In genomic region chr4:126429347-126430079, GRCm38 (mm10) we compare ENCODE assay signal across 8 mouse cellular contexts. TPM values are rescaled to one million over a fixed set of nuclear protein-coding genes. Genes with fewer than 3 reads are reported as not detected.
A peak's percentile ranks its signal among the peaks of the same experiment; 100 is the strongest.
DNase-seq lines count a peak whose midpoint lies in the region; ATAC-seq and TF ChIP-seq lines count a peak whose summit lies in the region.

Gene Ago3, minus strand, starts transcription at chr4:126429556.

- intact Hi-C loops in heart, postnatal 25 days (cut with DNase I) = loop anchor here (5.0 kb wide), 1 partner anchor 38 kb away; the partner anchor contains the start of gene Ago1

- TF ChIP-seq POLR2A in ES-Bruce4 (IDR thresholded peaks at IDR 0.05; ENCODE audit: insufficient read depth, low read length) = peak; percentile 58
- TF ChIP-seq POLR2A in lung, adult 2 months (IDR thresholded peaks at IDR 0.05; ENCODE audit: borderline replicate concordance, extremely low read depth, low read depth, low read length) = peak; percentile 86; the same call in 1 of the 2 replicates

- H3K4me3 ChIP-seq in ES-Bruce4 (ENCODE audit: low read depth, low read length) = peak within 1 kb of the TSS; percentile 95
- H3K4me3 ChIP-seq in forebrain, embryonic 14.5 days (ENCODE audit: low read depth, low read length) = peak within 1 kb of the TSS; percentile 94
- peak within 1 kb of the TSS; percentile 86 for H3K4me3 ChIP-seq in lung, adult 2 months (replicated peaks; ENCODE audit: extremely low read depth, low read depth, low read length)

- peak within 1 kb of the TSS; percentile 33 for H3K27ac ChIP-seq in ES-Bruce4 (ENCODE audit: insufficient read depth, low read length)
- peak within 1 kb of the TSS; percentile 87 for H3K27ac ChIP-seq in forebrain, embryonic 14.5 days (ENCODE audit: low read depth, low read length)

- no peaks in the 10 kb centered on the region for H3K9me3 ChIP-seq in ES-Bruce4 (replicated peaks; ENCODE audit: control insufficient read depth, insufficient read depth, low read length, poor library complexity, severe bottlenecking)
- H3K9me3 ChIP-seq in forebrain, embryonic 14.5 days (replicated peaks; ENCODE audit: control insufficient read depth, low read length) = no peaks in the 10 kb centered on the region

- peak; percentile 96 for ATAC-seq in cerebellum, adult (ENCODE audit: insufficient number of reproducible peaks, low FRiP score, low TSS enrichment)
- ATAC-seq in forebrain, embryonic 14.5 days = peak; percentile 96
- peak; percentile 70 for ATAC-seq in neutrophil, adult 5-6 weeks (ENCODE audit: extremely low read depth, insufficient number of reproducible peaks, low FRiP score, poor library complexity, severe bottlenecking)

- peak within 1 kb of the TSS; percentile 73 for H3K4me2 ChIP-seq in forebrain, embryonic 14.5 days (ENCODE audit: low read length)

- H3K27me3 ChIP-seq in ES-Bruce4 (ENCODE audit: control insufficient read depth, insufficient read depth, low read length, poor library complexity, severe bottlenecking) = no peaks in the 10 kb centered on the region
- H3K27me3 ChIP-seq in forebrain, embryonic 14.5 days (replicated peaks; ENCODE audit: control insufficient read depth, insufficient read depth, low read length) = no peaks in the 10 kb centered on the region

- peak; percentile 93 for DNase-seq in forebrain, embryonic 14.5 days (ENCODE audit: low spot score)
- peak; percentile 91 for DNase-seq in heart, postnatal 25 days (ENCODE audit: low spot score)
- DNase-seq in layer of hippocampus, adult 18-20 months (ENCODE audit: low spot score in 2 of 2) = peak; percentile 92
- peak; percentile 96 for DNase-seq in lung, adult 2 months
- DNase-seq in thymus, adult 18-20 months = peak; percentile 86 to 88

- under 1% methylated on average over 62 of the region's 65 CpGs for WGBS in forebrain, embryonic 14.5 days
- under 1% methylated on average over 65 of the region's 65 CpGs for WGBS in lung, adult 2 months

- TF ChIP-seq CTCF in ES-Bruce4 (IDR thresholded peaks at IDR 0.05; ENCODE audit: low read depth, low read length) = no peak
- TF ChIP-seq CTCF in lung, adult 2 months (IDR thresholded peaks at IDR 0.05; ENCODE audit: insufficient read depth, low read length) = no peak

- peak within 1 kb of the TSS; percentile 60 for H3K9ac ChIP-seq in ES-Bruce4 (ENCODE audit: low read depth, poor library complexity, severe bottlenecking)
- H3K9ac ChIP-seq in forebrain, embryonic 14.5 days (ENCODE audit: low read length) = peak within 1 kb of the TSS; percentile 88

- TF ChIP-seq EP300 in ES-Bruce4 (IDR thresholded peaks at IDR 0.05; ENCODE audit: insufficient read depth, low read depth, low read length) = peak; percentile 36; the same call in 1 of the 2 replicates

- H3K4me1 ChIP-seq in ES-Bruce4 (ENCODE audit: control insufficient read depth, insufficient read depth, low read length) = no peaks in the 10 kb centered on the region
- peaks cover 3% of the 10 kb centered on the region; the same call in 1 of the 2 replicates for H3K4me1 ChIP-seq in forebrain, embryonic 14.5 days (ENCODE audit: control insufficient read depth, insufficient read depth, low read length)
- H3K4me1 ChIP-seq in lung, adult 2 months (ENCODE audit: control insufficient read depth, insufficient read depth, low read length) = no peaks in the 10 kb centered on the region

- no peaks in the 10 kb centered on the region for H3K36me3 ChIP-seq in ES-Bruce4 (ENCODE audit: control insufficient read depth, insufficient read depth, low read length, poor library complexity, severe bottlenecking)
- 0 out of 2 replicates have a peak, but pooled peaks cover 4% of the 10 kb centered on the region for H3K36me3 ChIP-seq in forebrain, embryonic 14.5 days (ENCODE audit: control insufficient read depth, insufficient read depth, low read length)

RNA-seq across cellular contexts. Expression of gene Ago3, which starts in this region (rescaled TPM):
- 15.2 and 20.7 TPM in 2 replicates for polyA plus RNA-seq in ES-Bruce4 (2011; ENCODE audit: insufficient read depth, insufficient read length, low read depth, missing spikeins)
- 7.7 and 13.4 TPM in 2 replicates for polyA plus RNA-seq in forebrain, embryonic 14.5 days (2014; fragmentation: Nextera tagmentation; extraction: Ambion mirVana)
- 10 to 100 TPM; 13.4 to 14.0 TPM for total RNA-seq in heart, postnatal 25 days (2021)
- 10 to 100 TPM; 36.9 to 38.7 TPM for total RNA-seq in layer of hippocampus, adult 18-20 months (2021)
- 17.6 and 23.4 TPM in 2 replicates for polyA plus RNA-seq in lung, adult 2 months (2012; rRNA removed)
- 9.7 and 9.9 TPM in 2 replicates for total RNA-seq in neutrophil, adult 5-6 weeks (2017)

Comparison
In these comparisons a context has a peak if more than half of its experiments do, and no peak if none do; other contexts are left out.
1. Peak in every context shown above with its lines: DNase-seq, ATAC-seq, H3K4me3 ChIP-seq and H3K27ac ChIP-seq.